Mouse (Mus musculus) lung, adult 2 months (tissue): ENCODE measurements around the gene Rhox7a.
"Not testable (repeated sequence)": the region's sequence is repeated elsewhere in the genome, so short reads cannot be mapped to it uniquely, and the experiment has no call there.

Experiments used
- CTCF ChIP-seq: fragments of 200-500 bp; IDR thresholded peaks from 2 replicates; pipeline ENCODE4 v1.5.1; 2011; ENCODE audit warnings: mild to moderate bottlenecking, low read length, control low read depth; ENCODE audit not compliant: insufficient read depth
- POLR2A ChIP-seq: fragments of 200-500 bp; IDR thresholded peaks from 2 replicates; pipeline ENCODE4 v1.6.1; 2011; ENCODE audit warnings: low read depth, mild to moderate bottlenecking, control low read depth, low read length, borderline replicate concordance; ENCODE audit errors: extremely low read depth

DNA sequence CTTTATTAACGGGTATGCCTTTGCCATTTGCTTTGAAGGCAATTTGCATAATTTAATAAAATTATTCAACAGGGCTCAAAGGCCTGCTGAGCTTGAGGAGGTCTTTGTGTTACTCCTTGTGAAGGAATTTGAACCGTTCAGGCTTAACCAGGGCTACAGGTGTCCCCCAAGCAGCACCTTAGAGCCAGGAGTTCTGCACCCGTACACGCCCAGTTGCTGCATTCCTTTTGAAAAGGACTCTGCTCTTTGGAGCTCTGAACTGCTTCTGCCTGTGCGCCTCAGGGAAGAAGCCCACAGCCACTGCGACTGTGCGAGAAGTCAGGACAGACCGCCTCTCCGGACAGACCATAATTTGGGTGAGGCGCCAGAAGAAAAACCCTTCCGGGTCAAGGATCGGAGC is 4.9 kb upstream of the Rhox7a start, which contains the start of gene Rhox6:
- TF ChIP-seq CTCF, POLR2A: not testable (repeated sequence)
